Mouse (Mus musculus) intestine, embryonic 16.5 days (tissue): ENCODE results near the gene Tfb2m. TPM values are rescaled to one million over a fixed set of nuclear protein-coding genes. Genes with fewer than 3 reads are reported as not detected.

Source experiments
- ATAC-seq: fragments of 200-750 bp; cut with Nextera tagmentation; 2 replicates; pipeline ENCODE4 v1.8.0; 2017; ENCODE audit warnings: moderate TSS enrichment, moderate library complexity
- H3K27ac ChIP-seq: fragments of 300-500 bp; sonication (generic); 2 replicates; pipeline ENCODE4 v1.5.1; 2014; ENCODE audit warnings: mild to moderate bottlenecking, low read length
- H3K27me3 ChIP-seq: fragments of 300-500 bp; sonication (generic); replicated peaks from 2 replicates; pipeline ENCODE4 v1.6.1; 2014; ENCODE audit warnings: low read length, control low read depth, mixed read lengths; ENCODE audit not compliant: control insufficient read depth, insufficient read depth
- H3K36me3 ChIP-seq: fragments of 300-500 bp; sonication (generic); 2 replicates; pipeline ENCODE4 v1.6.1; 2014; ENCODE audit warnings: low read length, control low read depth; ENCODE audit not compliant: control insufficient read depth, insufficient read depth
- H3K4me1 ChIP-seq: fragments of 300-500 bp; sonication (generic); 2 replicates; pipeline ENCODE4 v1.6.1; 2014; ENCODE audit warnings: low read length, control low read depth, mixed read lengths; ENCODE audit not compliant: control insufficient read depth, insufficient read depth
- H3K4me2 ChIP-seq: fragments of 300-500 bp; sonication (generic); 2 replicates; pipeline ENCODE4 v1.6.1; 2014; ENCODE audit warnings: low read depth, low read length, control low read depth
- H3K4me3 ChIP-seq: fragments of 300-500 bp; sonication (generic); 2 replicates; pipeline ENCODE4 v1.5.1; 2014; ENCODE audit warnings: mild to moderate bottlenecking, low read length
- H3K9ac ChIP-seq: fragments of 300-500 bp; sonication (generic); 2 replicates; pipeline ENCODE4 v1.6.1; 2014; ENCODE audit warnings: low read depth, low read length
- H3K9me3 ChIP-seq: fragments of 300-500 bp; sonication (generic); 2 replicates; pipeline ENCODE4 v1.6.1; 2016; ENCODE audit warnings: low read length, control low read depth; ENCODE audit not compliant: control insufficient read depth
- WGBS: fragments of 180-500 bp; shearing (Covaris S2); extraction: QIAGEN DNeasy Blood & Tissue Kit; methylation state at CpG from one replicate; pipeline ENCODE4 v1.1.7; 2014; 5-methylcytosine and 5-hydroxymethylcytosine counted together
- polyA plus RNA-seq: library from polyadenylated mRNA; unstranded; fragments of >200 nt; fragmentation: Nextera tagmentation; extraction: Ambion mirVana; gene quantifications from 2 replicates; pipeline ENCODE4 v1.2.1, GENCODE M21; 2015

Tfb2m gene
- polyA plus RNA-seq, 1 experiment from 2014 or later = 31.5 TPM

GRCm38 (mm10) chr1:179488520-179488919, 57.5 kb downstream of the Tfb2m start:
- Histone ChIP-seq H3K27me3 (no peaks in the 10 kb centered on the region), H3K4me2 (no peak overlapping the region), H3K4me1 (peaks cover 9% of the 10 kb centered on the region), H3K9ac (no peak overlapping the region), H3K4me3 (no peak overlapping the region), H3K27ac (no peak overlapping the region), H3K9me3 (no peaks in the 10 kb centered on the region), H3K36me3 (no peaks in the 10 kb centered on the region)
- WGBS = 91% methylated on average over 5 of the region's 5 CpGs
- no peak for ATAC-seq

DNA sequence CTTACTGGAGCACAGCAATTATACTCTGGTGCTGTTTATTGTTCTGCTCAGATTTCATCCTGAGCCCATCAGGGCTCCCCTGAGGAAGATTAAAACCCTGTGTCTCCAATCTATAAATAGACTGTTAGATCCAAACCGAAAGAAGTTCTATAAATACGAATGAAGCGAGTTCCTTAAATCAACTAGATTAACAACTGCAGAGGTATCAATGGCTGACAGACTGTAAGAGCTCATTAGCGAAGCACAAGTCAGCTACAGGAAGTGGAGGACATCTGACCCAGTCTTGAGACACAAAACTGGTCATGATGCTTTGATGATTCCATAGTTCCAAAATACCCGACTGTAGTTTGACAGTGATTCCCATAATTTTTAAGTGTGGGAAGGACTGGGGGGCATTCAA, 58.1 kb downstream of the Tfb2m start:
- Histone ChIP-seq H3K9ac (no peak overlapping the region), H3K36me3 (no peaks in the 10 kb centered on the region), H3K27me3 (no peaks in the 10 kb centered on the region), H3K4me3 (no peak overlapping the region), H3K4me2 (no peak overlapping the region), H3K27ac (no peak overlapping the region), H3K4me1 (peaks cover 9% of the 10 kb centered on the region), H3K9me3 (no peaks in the 10 kb centered on the region)
- no peak for ATAC-seq
- WGBS = 49% methylated on average over 5 of the region's 5 CpGs

- WGBS = 83% methylated on average over 2 of the region's 2 CpGs
- Histone ChIP-seq H3K27ac (no peak overlapping the region), H3K4me3 (no peak overlapping the region), H3K36me3 (no peaks in the 10 kb centered on the region), H3K4me2 (no peak overlapping the region), H3K9ac (no peak overlapping the region), H3K9me3 (no peaks in the 10 kb centered on the region), H3K4me1 (peaks cover 9% of the 10 kb centered on the region), H3K27me3 (no peaks in the 10 kb centered on the region)
- ATAC-seq = no peak
Observed at GRCm38 (mm10) chr1:179487238-179487637, 58.8 kb downstream of the Tfb2m start.

GRCm38 (mm10) chr1:179485784-179486540, 60.1 kb downstream of the Tfb2m start:
- Histone ChIP-seq H3K9me3 (no peaks in the 10 kb centered on the region), H3K4me3 (no peak overlapping the region), H3K4me1 (peaks cover 9% of the 10 kb centered on the region), H3K27ac (0 out of 2 replicates have a peak overlapping the region, but pooled peaks have one; percentile 18), H3K36me3 (no peaks in the 10 kb centered on the region), H3K27me3 (no peaks in the 10 kb centered on the region), H3K4me2 (no peak overlapping the region), H3K9ac (no peak overlapping the region)
- ATAC-seq = peak; percentile 72
- WGBS = 28% methylated on average over 3 of the region's 3 CpGs

- Histone ChIP-seq H3K36me3 (no peaks in the 10 kb centered on the region), H3K9ac (no peak overlapping the region), H3K27ac (no peak overlapping the region), H3K4me1 (peaks cover 5% of the 10 kb centered on the region), H3K4me3 (no peak overlapping the region), H3K9me3 (no peaks in the 10 kb centered on the region), H3K4me2 (no peak overlapping the region), H3K27me3 (no peaks in the 10 kb centered on the region)
- 0 out of 2 replicates have a peak, but pooled peaks have one; percentile 34 for ATAC-seq
- 66% methylated on average over 4 of the region's 4 CpGs for WGBS
Observed at GRCm38 (mm10) chr1:179480862-179481261, 65.2 kb downstream of the Tfb2m start.

Other genes with a start within 250 kb of the Tfb2m start
- 16.1 and 16.7 TPM in 2 replicates for gene Smyd3, start 28.2 kb downstream of the Tfb2m start, polyA plus RNA-seq
- gene Cnst, start 103 bp upstream of the Tfb2m start, polyA plus RNA-seq = 11.0 and 11.3 TPM in 2 replicates
- 47.1 and 49.8 TPM in 2 replicates for gene Sccpdh, start 121.9 kb upstream of the Tfb2m start, polyA plus RNA-seq
- not detected in 2 replicates for gene Kif28, start 199.0 kb upstream of the Tfb2m start, polyA plus RNA-seq